Mouse (Mus musculus) G1E (cell line): ENCODE measurements around the gene Pithd1.

Experiments
- CTCF ChIP-seq: IDR thresholded peaks from 2 replicates; pipeline ENCODE4 v1.5.1; 2012; ENCODE audit warnings: low read depth, low read length, inconsistent platforms, mixed read lengths
- TAL1 ChIP-seq: conservative IDR thresholded peaks from 2 replicates; pipeline ENCODE4 v1.6.1; 2012; ENCODE audit warnings: low read depth, low read length, inconsistent platforms, mixed read lengths

DNA sequence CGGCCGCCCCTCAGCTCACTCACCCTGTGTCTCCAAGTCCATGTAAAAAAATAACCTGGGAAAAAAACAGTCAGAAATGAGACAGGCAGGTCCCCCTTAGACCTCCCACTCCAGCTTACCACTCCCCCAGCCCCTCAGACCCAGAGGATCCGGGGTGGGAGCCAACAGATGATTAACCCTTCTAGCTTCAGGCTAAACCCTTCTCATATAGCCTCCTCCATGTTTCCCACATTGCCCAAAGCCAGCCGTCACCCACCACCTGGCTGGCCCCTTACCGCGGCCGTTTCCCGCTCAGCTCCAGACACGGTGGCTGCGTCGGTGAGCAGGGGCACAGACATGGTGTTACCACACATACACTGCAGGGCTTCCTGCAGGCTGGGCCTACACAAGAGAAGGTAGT lies 16.5 kb downstream of the Pithd1 start:
- no peak for TF ChIP-seq CTCF
- no peak for TF ChIP-seq TAL1
